Mouse (Mus musculus): ENCODE data around the gene 1700029P11Rik. TPM values are rescaled to one million over a fixed set of nuclear protein-coding genes. Genes with fewer than 3 reads are reported as not detected.
"Not testable (repeated sequence)": the region's sequence is repeated elsewhere in the genome, so short reads cannot be mapped to it uniquely, and the experiment has no call there.

1700029P11Rik gene
- total RNA-seq, 2 experiments from 2014 or later: not detected

- intact Hi-C loops (cut with DNase I): no loop called here
- no peak for DNase-seq (ENCODE audit: extremely low spot score in 1 of 2, low spot score in 2 of 2)
Observed at GRCm38 (mm10) chr15:81954716-81955115, 25.6 kb upstream of the 1700029P11Rik start.

GRCm38 (mm10) chr15:81955414-81955813 is 24.9 kb upstream of the 1700029P11Rik start:
- DNase-seq (ENCODE audit: extremely low spot score in 1 of 2, low spot score in 2 of 2): no peak
- intact Hi-C loops (cut with DNase I): no loop called here

- DNase-seq (ENCODE audit: extremely low spot score in 1 of 2, low spot score in 2 of 2): peak in 1 of 2 experiments; percentile 66
- intact Hi-C loops (cut with DNase I): no loop called here
Observed at GRCm38 (mm10) chr15:81956457-81956856, 23.9 kb upstream of the 1700029P11Rik start.

GRCm38 (mm10) chr15:81957598-81957997 is 22.7 kb upstream of the 1700029P11Rik start:
- intact Hi-C loops (cut with DNase I): no loop called here
- DNase-seq (ENCODE audit: extremely low spot score in 1 of 2, low spot score in 2 of 2): peak in 1 of 2 experiments; percentile 32

- DNase-seq (ENCODE audit: extremely low spot score in 1 of 2, low spot score in 2 of 2): no peak
- intact Hi-C loops (cut with DNase I): no loop called here
Observed at GRCm38 (mm10) chr15:81958906-81959305, 21.4 kb upstream of the 1700029P11Rik start.

- intact Hi-C loops (cut with DNase I): loop anchor here (2.0 kb wide), 1 partner anchor 28 kb away; no protein-coding TSS in a partner anchor
- peak; percentile 95 to 99 for DNase-seq (ENCODE audit: extremely low spot score in 1 of 2, low spot score in 2 of 2)
Observed at GRCm38 (mm10) chr15:81960171-81961077, 19.9 kb upstream of the 1700029P11Rik start, which contains the start of gene Pmm1. Pmm1 (minus strand) TSS chr15:81960930.

GRCm38 (mm10) chr15:81961078-81961451 is 19.3 kb upstream of the 1700029P11Rik start:
- intact Hi-C loops (cut with DNase I): loop anchor here (2.0 kb wide), 1 partner anchor 28 kb away; no protein-coding TSS in a partner anchor

GRCm38 (mm10) chr15:81964262-81964661 is 16.1 kb upstream of the 1700029P11Rik start:
- intact Hi-C loops (cut with DNase I): no loop called here
- DNase-seq (ENCODE audit: extremely low spot score in 1 of 2, low spot score in 2 of 2): no peak

More at GRCm38 (mm10) chr15:81961078-81961451, 19.3 kb upstream of the 1700029P11Rik start:
- DNase-seq (ENCODE audit: extremely low spot score in 1 of 2, low spot score in 2 of 2): no peak

- no peak for DNase-seq (ENCODE audit: extremely low spot score in 1 of 2, low spot score in 2 of 2)
- intact Hi-C loops (cut with DNase I): no loop called here
Observed at GRCm38 (mm10) chr15:81964980-81965545, 15.3 kb upstream of the 1700029P11Rik start.

- intact Hi-C loops (cut with DNase I): no loop called here
Observed at GRCm38 (mm10) chr15:81966062-81966829, 14.1 kb upstream of the 1700029P11Rik start.

GRCm38 (mm10) chr15:81967821-81968220 is 12.5 kb upstream of the 1700029P11Rik start:
- intact Hi-C loops (cut with DNase I): no loop called here
- DNase-seq (ENCODE audit: extremely low spot score in 1 of 2, low spot score in 2 of 2): no peak

More at GRCm38 (mm10) chr15:81966062-81966829, 14.1 kb upstream of the 1700029P11Rik start:
- DNase-seq (ENCODE audit: extremely low spot score in 1 of 2, low spot score in 2 of 2): no peak

GRCm38 (mm10) chr15:81968447-81968846 is 11.9 kb upstream of the 1700029P11Rik start:
- intact Hi-C loops (cut with DNase I): no loop called here
- no peak for DNase-seq (ENCODE audit: extremely low spot score in 1 of 2, low spot score in 2 of 2)

- intact Hi-C loops (cut with DNase I): no loop called here
- no peak for DNase-seq (ENCODE audit: extremely low spot score in 1 of 2, low spot score in 2 of 2)
Observed at GRCm38 (mm10) chr15:81969173-81969572, 11.2 kb upstream of the 1700029P11Rik start.

- intact Hi-C loops (cut with DNase I); DNase-seq (ENCODE audit: extremely low spot score in 1 of 2, low spot score in 2 of 2): not testable (repeated sequence)
Observed at GRCm38 (mm10) chr15:81969635-81970034, 10.7 kb upstream of the 1700029P11Rik start.

GRCm38 (mm10) chr15:81970498-81970897 is 9.8 kb upstream of the 1700029P11Rik start:
- DNase-seq (ENCODE audit: extremely low spot score in 1 of 2, low spot score in 2 of 2); intact Hi-C loops (cut with DNase I): not testable (repeated sequence)

- DNase-seq (ENCODE audit: extremely low spot score in 1 of 2, low spot score in 2 of 2); intact Hi-C loops (cut with DNase I): not testable (repeated sequence)
Observed at GRCm38 (mm10) chr15:81975156-81975555, 5.2 kb upstream of the 1700029P11Rik start.

- intact Hi-C loops (cut with DNase I): no loop called here
- DNase-seq (ENCODE audit: extremely low spot score in 1 of 2, low spot score in 2 of 2): no peak
Observed at GRCm38 (mm10) chr15:81982173-81982572, 1.8 kb downstream of the 1700029P11Rik start.

- peak in 1 of 2 experiments; percentile 8 for DNase-seq (ENCODE audit: extremely low spot score in 1 of 2, low spot score in 2 of 2)
- intact Hi-C loops (cut with DNase I): no loop called here
Observed at GRCm38 (mm10) chr15:81985267-81986161, 5.2 kb downstream of the 1700029P11Rik start.

Data from left cerebral cortex, postnatal 10 days (tissue).